Mouse (Mus musculus): ENCODE measurements at regions not wholly inside any gene's neighbourhood (a gene's known extent, or its start where the extent isn't known, plus 50 kb on each side); places are given as distances from the start of the nearest gene placed in this dataset.

- TF ChIP-seq CTCF (IDR thresholded peaks at IDR 0.05; ENCODE audit: insufficient read depth, low read length) (no peak), POLR2A (IDR thresholded peaks at IDR 0.05; ENCODE audit: borderline replicate concordance, extremely low read depth, low read depth, low read length) (no peak)
Observed at GRCm38 (mm10) chr2:70889522-70890100, 64.1 kb upstream of the Tlk1 start.

Data from lung, adult 2 months (tissue).